Comparison of ENCODE assay signal across 16 mouse cellular contexts in genomic region chr16:43482738-43483137, GRCm38 (mm10).
"Had no signal": no experiment of that assay in that cellular context is flagged by ENCODE, and none has a peak within 500 bp of the region (broad histone marks: within the 10 kb centered on the region; RNA-seq: fewer than 3 reads in every experiment).

No protein-coding gene starts in this region.

- H3K27me3 ChIP-seq: neural tube, embryonic 13.5 days; neural tube, embryonic 15.5 days; stomach, embryonic 15.5 days had no signal

- H3K9ac ChIP-seq: neural tube, embryonic 13.5 days; neural tube, embryonic 15.5 days; stomach, embryonic 15.5 days had no signal

- H3K4me1 ChIP-seq: neural tube, embryonic 13.5 days; neural tube, embryonic 15.5 days; stomach, embryonic 15.5 days had no signal

- H3K4me2 ChIP-seq: neural tube, embryonic 13.5 days; neural tube, embryonic 15.5 days; stomach, embryonic 15.5 days had no signal

- H3K36me3 ChIP-seq: neural tube, embryonic 13.5 days; neural tube, embryonic 15.5 days; stomach, embryonic 15.5 days had no signal

- H3K9me3 ChIP-seq: neural tube, embryonic 13.5 days; neural tube, embryonic 15.5 days; stomach, embryonic 15.5 days had no signal

- H3K27ac ChIP-seq: neural tube, embryonic 13.5 days; neural tube, embryonic 15.5 days; stomach, embryonic 15.5 days; stomach, postnatal 0 days had no signal

- H3K4me3 ChIP-seq: neural tube, embryonic 13.5 days; neural tube, embryonic 15.5 days; stomach, embryonic 15.5 days had no signal

- DNase-seq: retina, postnatal 1 day; right cerebral cortex, adult 18-20 months; right cerebral cortex, postnatal 14 days; right cerebral cortex, postnatal 25 days; right cerebral cortex, postnatal 4 days; spleen, adult 18-20 months; thymus, adult 18-20 months; thymus, adult 2 months; thymus, postnatal 14 days; thymus, postnatal 25 days; thymus, postnatal 36 days; thymus, postnatal 4 days had no signal
